Mouse (Mus musculus): ENCODE measurements at regions not wholly inside any gene's neighbourhood (a gene's known extent, or its start where the extent isn't known, plus 50 kb on each side); places are given as distances from the start of the nearest gene placed in this dataset.

GRCm38 (mm10) chr10:93375007-93375711 is 64.2 kb upstream of the Elk3 start:
- TF ChIP-seq POLR2A (IDR thresholded peaks at IDR 0.05; ENCODE audit: low read depth, low read length) (no peak), CTCF (IDR thresholded peaks at IDR 0.05; ENCODE audit: extremely low read depth, insufficient read length, insufficient replicate concordance, low read depth, low read length) (no peak)
